Mouse (Mus musculus) hematopoietic stem cell, adult 5-6 weeks (primary cell): ENCODE data around the gene Irf4. TPM values are rescaled to one million over a fixed set of nuclear protein-coding genes. Genes with fewer than 3 reads are reported as not detected.

Source experiments
- total RNA-seq: library from RNA; stranded (forward); fragments of 172-1452, 232-1000 nt; gene quantifications from 2 replicates; pipeline ENCODE4 v1.2.3, GENCODE M21; 2017

Irf4 gene
- total RNA-seq, 1 experiment from 2014 or later = 1.7 TPM

Other genes with a start within 250 kb of the Irf4 start
- gene Uqcrfs1, start 203.9 kb upstream of the Irf4 start, total RNA-seq = 91.2 and 95.5 TPM in 2 replicates
- gene Dusp22, start 89.2 kb upstream of the Irf4 start, total RNA-seq = 5.1 and 10.2 TPM in 2 replicates
- 1.1 and 1.4 TPM in 2 replicates for gene Hus1b, start 198.5 kb downstream of the Irf4 start, total RNA-seq
- 60.9 and 70.6 TPM in 2 replicates for gene Exoc2, start 224.9 kb downstream of the Irf4 start, total RNA-seq
- gene Gm5447, start 225.0 kb downstream of the Irf4 start, total RNA-seq = not detected in 2 replicates